Mouse (Mus musculus) kidney, postnatal 4 days (tissue): ENCODE results near the gene Smc5.

ENCODE experiments used
- DNase-seq, 2 experiments: peaks; one replicate each; pipeline ENCODE4 v3.0.0; 2021; ENCODE audit warnings: mixed read lengths in 2 of 2

Smc5 gene

GRCm38 (mm10) chr19:23273355-23274053 lies at the start of gene Smc5:
TSS of gene Smc5 (minus strand) at chr19:23273897.
- peak; percentile 95 to 96 for DNase-seq

DNA sequence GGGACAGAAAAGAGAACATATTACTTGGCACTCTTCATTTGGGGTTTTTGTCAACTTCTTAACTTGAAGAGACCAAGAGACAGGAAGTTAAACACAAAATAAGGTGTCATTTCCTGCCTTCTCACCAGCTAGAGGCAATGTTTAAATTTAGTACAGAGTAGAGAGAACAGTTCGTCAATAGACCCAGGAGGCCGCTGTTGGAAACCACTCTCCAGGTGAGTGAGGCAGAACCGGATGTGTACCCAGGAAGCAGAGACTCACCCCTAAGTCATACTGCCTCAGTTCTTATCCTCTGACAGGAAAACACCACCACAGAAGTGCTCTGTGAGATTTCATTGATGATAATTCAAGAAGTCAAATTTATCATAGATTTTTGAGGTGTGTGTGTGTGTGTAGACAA lies 49.4 kb upstream of the Smc5 start:
- DNase-seq, result no peak

DNA sequence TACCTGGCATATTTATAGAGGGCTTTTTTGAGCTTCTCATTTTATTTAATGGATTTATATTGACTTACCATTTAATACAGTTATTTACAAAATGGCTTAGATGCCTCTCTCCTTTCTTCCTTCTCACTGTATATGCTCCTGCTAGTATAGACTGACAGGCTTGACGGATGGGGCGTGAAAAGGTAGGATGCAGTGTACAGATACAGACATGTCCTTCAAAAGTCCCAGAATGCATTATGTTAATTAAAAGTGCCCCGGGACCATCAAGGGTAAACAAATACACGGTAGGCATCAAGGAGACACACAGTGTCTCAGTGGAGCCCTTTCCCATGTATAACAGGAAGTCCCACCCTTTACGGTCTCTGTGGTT lies 44.3 kb upstream of the Smc5 start:
- DNase-seq, result no peak

- no peak for DNase-seq
Observed at GRCm38 (mm10) chr19:23317295-23317988, 43.7 kb upstream of the Smc5 start.

DNA sequence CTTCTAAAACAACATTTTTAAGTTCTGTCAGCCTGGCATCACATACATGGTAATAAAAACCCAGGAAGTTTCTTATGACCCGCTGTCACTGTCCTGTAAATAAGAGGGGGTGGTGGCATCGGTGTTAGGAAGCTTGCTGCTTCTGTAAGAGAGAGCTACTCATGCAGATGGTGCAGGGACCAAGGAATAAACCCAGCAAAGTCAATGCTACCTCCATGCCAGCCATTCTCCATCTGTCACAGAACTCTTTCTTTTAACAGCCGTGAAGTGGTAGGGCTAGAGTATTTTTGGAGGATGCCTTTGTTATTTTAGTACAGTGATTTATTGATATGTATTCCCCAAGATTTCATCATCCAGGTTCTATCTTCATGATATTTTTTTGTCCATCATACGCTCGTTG lies 43.2 kb upstream of the Smc5 start:
- DNase-seq, result no peak

- DNase-seq, result no peak
Observed at GRCm38 (mm10) chr19:23309979-23310378, 36.3 kb upstream of the Smc5 start.

DNA sequence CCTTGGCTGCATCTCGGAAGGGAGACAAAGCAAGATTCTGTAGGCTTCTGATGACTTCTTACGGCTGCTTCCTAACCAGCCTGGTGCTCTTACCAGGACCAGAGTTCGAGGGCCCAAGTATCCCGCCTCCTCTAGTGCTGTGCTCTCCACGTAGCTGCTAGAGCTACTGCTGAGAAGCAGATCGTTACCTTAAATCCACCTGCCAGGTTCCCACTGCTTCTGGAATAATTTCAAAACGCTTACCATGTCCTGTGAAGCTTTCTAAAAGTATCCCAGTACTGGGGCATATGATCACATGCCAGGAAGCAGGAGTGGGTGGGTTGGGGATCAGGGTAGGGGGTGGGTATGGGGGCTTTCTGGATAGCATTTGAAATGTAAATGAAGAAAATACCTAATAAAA lies 33.0 kb upstream of the Smc5 start:
- DNase-seq, result no peak

GRCm38 (mm10) chr19:23299987-23300386 lies 26.3 kb upstream of the Smc5 start:
- no peak for DNase-seq

DNA sequence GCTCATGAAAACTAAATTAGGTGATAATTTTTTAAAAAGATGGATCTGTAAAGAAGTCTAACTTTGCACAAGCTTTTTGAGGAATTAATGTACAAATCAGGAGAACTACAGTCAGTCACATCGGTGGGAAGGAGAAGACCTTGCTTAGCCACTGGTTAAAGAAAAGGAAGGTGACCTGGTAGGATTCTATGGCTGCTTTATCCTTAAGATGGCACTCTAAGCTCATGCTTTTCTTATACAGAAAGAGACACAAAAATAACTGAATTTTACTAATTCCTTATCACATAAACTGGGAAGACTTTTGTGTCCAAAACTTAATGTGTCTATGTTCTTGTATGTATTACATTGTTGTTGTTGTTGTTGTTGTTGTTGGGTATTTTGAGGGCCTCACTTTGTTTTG lies 25.2 kb upstream of the Smc5 start:
- DNase-seq, result no peak

- no peak for DNase-seq
Observed at GRCm38 (mm10) chr19:23297191-23297590, 23.5 kb upstream of the Smc5 start.

DNA sequence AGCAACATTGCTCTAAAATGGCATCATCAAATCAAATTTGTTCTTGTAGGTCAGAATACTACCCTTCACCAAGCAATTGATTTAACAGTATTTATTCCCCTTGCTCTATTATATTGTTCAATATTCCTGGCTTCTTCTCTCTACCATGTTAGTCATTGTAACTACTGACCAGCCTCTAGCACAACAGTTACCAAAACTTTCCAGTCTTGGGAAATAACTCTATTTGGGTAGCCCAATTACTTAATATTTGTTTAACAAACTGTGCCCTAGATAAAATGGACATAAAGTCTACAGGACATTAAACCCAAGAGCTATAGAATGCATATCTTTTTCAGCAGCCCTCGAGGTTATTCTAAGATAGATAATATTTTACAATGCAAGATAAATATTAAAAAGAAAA lies 15.6 kb upstream of the Smc5 start:
- no peak for DNase-seq

- DNase-seq, result no peak
Observed at GRCm38 (mm10) chr19:23281911-23282660, 8.4 kb upstream of the Smc5 start.

GRCm38 (mm10) chr19:23274054-23274724 lies 492 bp upstream of the Smc5 start:
- no peak for DNase-seq

GRCm38 (mm10) chr19:23256771-23257170 lies 16.9 kb downstream of the Smc5 start:
- DNase-seq, result no peak

GRCm38 (mm10) chr19:23246473-23246872 lies 27.2 kb downstream of the Smc5 start:
- no peak for DNase-seq

DNA sequence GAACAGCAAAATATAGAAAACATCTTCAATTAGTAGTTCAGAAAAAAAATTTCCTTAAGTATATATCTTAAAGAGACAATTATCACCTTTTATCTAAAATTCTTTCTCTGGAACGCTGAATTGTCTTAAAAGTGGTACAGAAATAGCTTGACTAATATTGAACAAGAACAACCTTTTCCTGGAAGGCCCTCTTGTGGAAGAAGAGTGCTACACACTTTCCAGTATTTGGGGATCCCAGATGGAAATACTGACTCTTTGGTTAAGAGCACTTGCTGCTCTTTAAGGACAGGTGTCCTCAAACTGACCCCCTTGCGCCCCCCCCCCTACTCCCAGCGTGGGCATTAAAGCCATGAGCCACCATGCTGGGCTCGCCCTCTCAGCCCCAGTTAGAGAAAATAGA lies 48.6 kb downstream of the Smc5 start:
- peak in 1 of 2 experiments; percentile 14 for DNase-seq

- no peak for DNase-seq
Observed at GRCm38 (mm10) chr19:23214326-23214725, 59.4 kb downstream of the Smc5 start.

- no peak for DNase-seq
Observed at GRCm38 (mm10) chr19:23211325-23211724, 62.4 kb downstream of the Smc5 start.

DNA sequence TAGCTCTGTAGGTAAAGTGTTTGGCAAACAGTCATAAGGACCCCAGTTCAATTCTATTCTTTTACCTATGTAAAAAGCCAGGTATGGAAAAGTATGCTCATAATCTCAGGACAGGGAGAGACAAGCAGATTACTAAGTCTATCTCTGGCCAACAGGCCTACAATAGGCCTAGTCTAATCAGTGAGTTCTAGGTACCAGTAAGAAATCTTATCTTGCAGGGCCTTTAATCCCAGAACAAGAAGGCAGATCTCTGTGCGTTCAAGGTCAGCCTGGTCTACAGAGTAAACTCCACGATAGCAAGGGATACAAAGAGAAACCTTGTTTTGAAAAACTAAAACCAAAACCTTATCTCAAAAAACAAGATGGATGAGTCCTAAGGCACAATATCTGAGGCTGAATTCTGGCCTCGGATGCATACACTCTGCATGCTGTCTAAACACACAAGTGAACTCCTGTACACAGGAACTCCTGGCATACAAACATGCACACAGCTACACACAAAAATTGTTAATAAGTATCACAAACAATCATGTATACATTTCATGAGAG lies 70.1 kb downstream of the Smc5 start:
- no peak for DNase-seq

GRCm38 (mm10) chr19:23202106-23202505 lies 71.6 kb downstream of the Smc5 start:
- no peak for DNase-seq

DNA sequence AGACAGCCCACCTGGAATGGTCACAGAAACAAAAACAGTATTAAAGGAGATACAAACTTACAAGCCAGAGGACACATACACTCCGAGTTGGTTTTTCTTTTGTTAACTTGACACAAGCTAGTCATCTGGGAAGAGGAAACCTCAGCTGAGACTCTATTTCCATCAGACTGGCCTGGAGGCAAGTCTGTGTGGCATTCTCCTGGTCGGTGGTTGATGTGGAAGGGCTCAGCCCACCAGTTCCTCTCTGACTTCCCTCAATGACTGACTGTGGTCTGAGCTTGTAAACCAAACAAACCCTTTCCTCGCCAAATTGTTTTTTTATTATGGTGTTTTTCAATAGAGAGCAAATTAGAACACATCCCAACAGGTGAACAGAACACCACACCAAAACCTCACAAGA lies 80.6 kb downstream of the Smc5 start:
- DNase-seq, result no peak

GRCm38 (mm10) chr19:23191486-23191885 lies 82.2 kb downstream of the Smc5 start:
- no peak for DNase-seq

DNA sequence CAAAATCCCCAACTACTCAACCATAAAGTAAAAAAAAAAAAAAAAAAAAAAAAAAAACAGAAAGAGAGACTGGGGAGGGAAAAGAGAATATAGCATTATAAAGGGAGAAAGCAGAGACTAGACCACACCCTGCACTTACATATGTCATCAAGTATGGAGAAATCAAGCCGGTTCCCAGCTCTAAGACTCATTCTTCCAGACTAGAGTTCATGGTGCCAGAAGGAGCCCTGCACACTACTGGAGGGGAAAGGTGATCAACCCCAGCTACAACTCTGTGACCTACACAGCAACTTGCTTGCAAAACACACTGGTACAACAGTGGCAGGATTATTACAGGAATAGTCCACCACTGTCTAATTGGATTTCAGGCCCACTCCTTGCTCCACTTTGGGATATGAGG lies 84.0 kb downstream of the Smc5 start:
- no peak for DNase-seq
